Mouse (Mus musculus): ENCODE results near the gene Thnsl1. TPM values are rescaled to one million over a fixed set of nuclear protein-coding genes. Genes with fewer than 3 reads are reported as not detected.
A peak's percentile ranks its signal among the peaks of the same experiment; 100 is the strongest.

Gene Thnsl1
- 20.3 and 22.2 TPM in 2 replicates for polyA plus RNA-seq (2016; fragmentation: Nextera tagmentation; extraction: Ambion mirVana)

DNA sequence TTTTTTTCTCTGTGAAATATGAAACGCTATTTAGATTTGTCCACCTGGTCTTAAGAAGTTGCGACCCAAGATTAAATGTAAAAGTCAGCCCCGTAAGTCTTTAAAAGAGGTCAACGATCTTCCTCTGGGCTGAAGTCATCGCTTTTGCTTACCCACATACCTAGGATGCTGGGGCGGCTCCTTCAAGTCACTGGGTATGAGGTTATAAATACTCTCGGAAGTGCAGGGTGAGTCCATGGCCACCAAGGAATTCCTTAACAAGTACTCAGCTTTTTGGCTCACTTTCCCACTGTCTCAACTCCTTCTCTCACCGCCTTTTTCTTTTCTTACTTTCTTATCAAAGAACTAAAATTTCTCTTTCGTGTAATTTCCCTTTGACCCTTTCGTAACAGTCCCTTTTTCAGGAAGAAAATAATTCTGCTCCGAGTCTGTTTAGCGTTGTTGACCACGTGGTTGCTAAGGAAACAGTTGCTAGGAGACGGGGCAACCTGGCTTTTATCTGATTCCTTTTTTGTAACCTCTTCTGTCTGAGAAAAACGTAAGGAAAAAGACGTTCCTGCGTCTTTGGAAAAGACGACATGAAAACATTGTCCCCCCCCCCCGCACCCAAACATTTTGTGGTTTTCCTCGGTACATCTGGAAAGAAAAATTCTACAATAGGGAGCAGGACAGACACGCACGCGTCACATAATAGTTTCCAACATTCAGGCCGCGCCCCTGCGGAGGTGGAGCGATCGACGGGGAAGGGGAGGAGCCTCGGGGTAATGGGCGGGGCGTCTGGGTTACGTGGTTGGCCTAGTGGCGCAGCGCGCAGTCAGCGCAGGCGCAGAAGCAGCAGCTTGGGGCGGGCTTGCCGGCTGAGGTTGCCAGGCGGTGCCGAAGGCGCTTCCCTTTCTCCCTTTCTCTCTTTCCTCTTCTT lies at the start of gene Thnsl1, which contains the start of gene Enkur:
Gene Thnsl1, plus strand, starts transcription at position 813 of the 919 bp plus-strand sequence.
Gene Enkur, minus strand, starts transcription at position 454 of the 919 bp plus-strand sequence.
- Histone ChIP-seq H3K4me3 (replicated peaks) (peak within 1 kb of the TSS; percentile 64), H3K27ac (peak within 1 kb of the TSS; percentile 84), H3K4me1 (peaks cover 18% of the 10 kb centered on the region), H3K27me3 (no peaks in the 10 kb centered on the region), H3K9ac (peak within 1 kb of the TSS; percentile 77), H3K4me2 (peak within 1 kb of the TSS; percentile 74), H3K36me3 (replicated peaks) (no peaks in the 10 kb centered on the region), H3K9me3 (no peaks in the 10 kb centered on the region)
- 4% methylated on average over 42 of the region's 43 CpGs for WGBS
- ATAC-seq (ENCODE audit: low FRiP score): peak; percentile 99

DNA sequence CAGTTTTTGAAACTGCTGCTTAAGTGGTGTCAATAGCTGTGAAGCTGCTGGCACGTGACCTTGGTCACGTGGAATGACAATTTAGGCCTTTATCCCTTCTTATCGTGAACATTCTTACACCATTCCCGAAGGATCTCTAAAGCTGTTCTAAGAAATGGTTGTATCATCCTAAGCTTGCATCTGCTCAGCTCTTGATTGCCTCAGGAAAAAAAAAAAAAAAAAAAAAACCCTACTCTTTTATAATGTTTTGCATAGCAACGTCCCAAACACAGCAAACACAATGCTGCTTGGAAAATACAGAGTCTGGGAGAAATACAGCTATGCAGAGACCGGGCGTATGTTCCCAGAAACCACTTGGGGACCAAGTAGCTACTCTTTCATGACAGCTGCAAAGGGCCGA lies 41.2 kb upstream of the Thnsl1 start:
- Histone ChIP-seq H3K4me2 (no peak overlapping the region), H3K27me3 (no peaks in the 10 kb centered on the region), H3K9me3 (no peaks in the 10 kb centered on the region), H3K9ac (no peak overlapping the region), H3K36me3 (replicated peaks) (no peaks in the 10 kb centered on the region), H3K4me1 (no peaks in the 10 kb centered on the region), H3K4me3 (replicated peaks) (no peak overlapping the region), H3K27ac (no peak overlapping the region)
- ATAC-seq (ENCODE audit: low FRiP score): no peak
- 74% methylated on average over 8 of the region's 8 CpGs for WGBS

DNA sequence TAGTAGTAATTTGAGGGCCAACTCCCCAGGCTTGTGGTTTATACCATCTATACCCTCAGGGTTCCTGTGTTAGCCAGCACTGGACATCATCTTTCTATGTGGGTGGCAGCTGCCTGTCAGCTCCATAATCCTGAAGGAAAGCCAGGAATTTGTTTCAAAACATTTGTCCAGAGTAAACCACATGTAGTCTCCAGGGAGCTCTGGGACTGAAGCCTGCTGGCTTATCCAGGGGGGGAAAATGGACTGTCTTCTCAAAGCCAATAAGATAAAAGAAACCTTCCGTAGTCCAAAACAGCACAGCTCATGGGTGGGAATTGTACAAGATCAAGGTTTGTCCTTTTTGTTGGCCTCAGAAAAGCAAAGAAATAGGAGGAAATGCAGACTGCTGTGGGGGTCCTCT lies 37.6 kb upstream of the Thnsl1 start:
- WGBS: 78% methylated on average over 1 of the region's 1 CpGs
- Histone ChIP-seq H3K9me3 (no peaks in the 10 kb centered on the region), H3K4me1 (no peaks in the 10 kb centered on the region), H3K4me2 (no peak overlapping the region), H3K27me3 (no peaks in the 10 kb centered on the region), H3K9ac (no peak overlapping the region), H3K4me3 (replicated peaks) (no peak overlapping the region), H3K27ac (no peak overlapping the region), H3K36me3 (replicated peaks) (no peaks in the 10 kb centered on the region)
- no peak for ATAC-seq (ENCODE audit: low FRiP score)

DNA sequence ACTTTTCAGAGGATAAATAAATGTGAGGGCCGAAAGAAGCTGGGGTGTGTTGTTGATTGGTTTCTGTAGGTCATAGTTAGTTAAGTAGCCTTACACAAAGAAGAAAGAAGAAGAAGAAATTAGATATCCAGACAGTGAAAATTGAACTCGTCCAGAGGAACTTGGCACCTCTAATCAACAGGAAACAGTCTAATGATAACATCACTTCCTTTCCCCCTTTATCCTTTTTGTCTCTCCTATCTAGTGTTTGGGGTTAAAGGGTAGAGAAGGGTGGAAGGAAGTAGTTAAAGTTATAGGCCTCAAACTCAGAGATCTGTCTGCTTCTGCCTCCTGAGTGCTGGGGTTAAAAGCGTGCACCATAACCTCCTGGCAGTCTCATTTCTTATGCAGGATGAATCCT lies 32.7 kb upstream of the Thnsl1 start:
- Histone ChIP-seq H3K27ac (no peak overlapping the region), H3K4me3 (replicated peaks) (no peak overlapping the region), H3K9ac (no peak overlapping the region), H3K4me1 (no peaks in the 10 kb centered on the region), H3K4me2 (no peak overlapping the region), H3K36me3 (replicated peaks) (no peaks in the 10 kb centered on the region), H3K9me3 (no peaks in the 10 kb centered on the region), H3K27me3 (no peaks in the 10 kb centered on the region)
- ATAC-seq (ENCODE audit: low FRiP score): no peak
- WGBS: 92% methylated on average over 3 of the region's 3 CpGs

DNA sequence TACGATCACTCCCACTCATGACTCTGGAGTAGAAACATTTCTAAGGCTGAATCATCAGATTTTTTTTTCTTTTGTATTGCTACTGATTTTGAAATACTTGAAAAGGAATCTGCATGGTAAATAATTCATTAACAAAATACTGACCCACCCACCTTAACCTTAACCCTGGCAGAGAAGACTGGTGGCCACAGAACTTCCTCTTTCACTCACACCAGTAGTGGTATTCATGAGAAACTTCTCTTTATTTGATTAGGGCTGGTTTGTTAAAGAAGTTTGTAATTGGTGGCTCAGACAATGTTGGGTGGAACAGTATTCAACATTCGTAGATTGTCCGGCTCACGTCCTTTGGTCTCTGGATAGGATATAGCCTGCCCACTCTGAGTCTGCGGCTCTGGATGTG lies 26.4 kb upstream of the Thnsl1 start:
- H3K4me3 ChIP-seq (replicated peaks): no peak overlapping the region
- H3K4me2 ChIP-seq: no peak overlapping the region
- H3K9me3 ChIP-seq: no peaks in the 10 kb centered on the region
- H3K4me1 ChIP-seq: no peaks in the 10 kb centered on the region
- H3K27me3 ChIP-seq: no peaks in the 10 kb centered on the region
- H3K9ac ChIP-seq: no peak overlapping the region
- ATAC-seq (ENCODE audit: low FRiP score): no peak
- 90% methylated on average over 5 of the region's 5 CpGs for WGBS
- H3K36me3 ChIP-seq (replicated peaks): no peaks in the 10 kb centered on the region
- H3K27ac ChIP-seq: no peak overlapping the region

DNA sequence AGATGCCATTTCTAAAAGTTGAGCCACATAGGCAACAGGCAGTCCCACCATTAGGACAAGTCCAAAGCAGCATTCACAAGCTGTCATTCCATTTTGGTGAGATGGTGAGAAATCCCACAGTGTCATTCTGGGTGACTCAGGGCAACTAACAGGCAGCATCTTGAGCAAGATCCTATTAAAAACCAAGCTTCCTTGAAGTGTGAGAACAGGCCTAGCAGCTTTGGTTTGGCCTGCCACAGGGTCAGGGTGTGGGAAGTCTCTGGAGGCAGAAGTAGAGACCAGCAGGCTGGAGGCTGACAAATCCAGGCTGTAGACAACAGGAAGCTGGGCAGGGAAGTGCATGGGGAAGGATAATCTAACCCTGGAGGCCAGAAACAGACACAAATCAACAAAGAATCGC lies 22.7 kb upstream of the Thnsl1 start:
- Histone ChIP-seq H3K4me1 (no peaks in the 10 kb centered on the region), H3K27me3 (no peaks in the 10 kb centered on the region), H3K9ac (no peak overlapping the region), H3K9me3 (no peaks in the 10 kb centered on the region), H3K36me3 (replicated peaks) (no peaks in the 10 kb centered on the region), H3K4me3 (replicated peaks) (no peak overlapping the region), H3K4me2 (no peak overlapping the region), H3K27ac (no peak overlapping the region)
- ATAC-seq (ENCODE audit: low FRiP score): no peak
- 80% methylated on average over 1 of the region's 1 CpGs for WGBS

DNA sequence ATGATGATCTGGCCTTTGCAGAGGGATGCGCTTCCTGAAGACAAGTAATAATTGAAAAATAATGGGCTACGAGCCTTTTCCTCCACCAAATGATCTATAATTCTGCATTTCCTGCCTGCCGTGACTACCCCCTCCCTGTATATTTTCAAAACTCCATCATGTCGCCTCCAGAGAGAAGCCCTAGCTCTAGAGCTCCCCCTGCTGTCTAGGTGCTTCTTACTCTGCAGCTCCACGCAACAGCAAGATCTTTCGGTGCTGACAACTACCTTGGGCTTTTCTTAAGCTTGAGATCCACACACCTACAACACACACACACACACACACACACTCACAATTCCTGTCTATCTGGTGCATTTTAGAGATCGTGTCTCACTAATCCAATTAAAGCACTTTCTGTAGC lies 17.9 kb upstream of the Thnsl1 start:
- Histone ChIP-seq H3K9ac (no peak overlapping the region), H3K9me3 (no peaks in the 10 kb centered on the region), H3K4me2 (no peak overlapping the region), H3K4me1 (no peaks in the 10 kb centered on the region), H3K27me3 (no peaks in the 10 kb centered on the region), H3K27ac (no peak overlapping the region), H3K36me3 (replicated peaks) (no peaks in the 10 kb centered on the region), H3K4me3 (replicated peaks) (no peak overlapping the region)
- ATAC-seq (ENCODE audit: low FRiP score): no peak; the same call in 1 of the 2 replicates
- WGBS: 56% methylated on average over 7 of the region's 7 CpGs

DNA sequence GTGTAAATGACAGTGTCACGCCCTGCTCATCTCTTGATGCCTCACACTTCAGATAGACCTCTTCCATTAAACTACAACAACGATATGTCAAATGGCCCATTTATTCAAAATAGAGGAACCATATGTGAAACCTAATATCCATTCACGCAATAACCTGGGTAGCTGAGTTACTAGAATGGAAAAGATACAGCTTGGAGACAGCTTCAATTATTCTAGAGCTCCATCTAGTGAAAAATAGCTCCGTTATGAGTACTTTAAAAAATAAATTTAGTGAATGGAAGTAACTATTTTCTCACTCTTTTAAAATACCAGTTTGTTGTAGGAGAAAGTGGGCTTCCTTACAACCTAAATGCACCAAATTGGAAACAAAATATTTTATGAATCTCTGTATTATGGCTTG lies 16.9 kb upstream of the Thnsl1 start:
- no peaks in the 10 kb centered on the region for H3K9me3 ChIP-seq
- no peak overlapping the region for H3K4me2 ChIP-seq
- H3K36me3 ChIP-seq (replicated peaks): no peaks in the 10 kb centered on the region
- no peaks in the 10 kb centered on the region for H3K4me1 ChIP-seq
- H3K27ac ChIP-seq: no peak overlapping the region
- 72% methylated on average over 4 of the region's 4 CpGs for WGBS
- H3K4me3 ChIP-seq (replicated peaks): no peak overlapping the region
- no peak overlapping the region for H3K9ac ChIP-seq
- 0 out of 2 replicates have a peak, but pooled peaks have one; percentile 20 for ATAC-seq (ENCODE audit: low FRiP score)
- no peaks in the 10 kb centered on the region for H3K27me3 ChIP-seq

DNA sequence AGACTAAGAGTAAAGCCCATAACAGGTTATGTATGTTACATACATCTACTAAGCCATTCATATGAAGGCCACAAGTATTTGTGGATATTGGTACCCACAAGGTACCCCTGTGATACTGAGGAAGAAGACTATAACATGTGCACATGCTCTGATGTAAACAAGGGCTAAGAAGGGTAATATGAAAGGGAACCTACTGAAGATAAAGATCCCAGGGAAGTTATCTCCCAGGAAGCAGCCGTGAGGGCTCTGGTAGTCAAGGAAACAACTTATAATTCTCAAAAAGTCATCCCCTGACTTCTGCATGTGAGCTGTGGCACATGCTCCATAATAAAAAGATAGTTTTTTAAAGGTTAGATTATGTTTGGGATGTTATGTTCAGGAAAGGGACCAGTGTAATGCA lies 14.3 kb upstream of the Thnsl1 start:
- 81% methylated on average over 1 of the region's 1 CpGs for whole genome bisulfite sequencing

DNA sequence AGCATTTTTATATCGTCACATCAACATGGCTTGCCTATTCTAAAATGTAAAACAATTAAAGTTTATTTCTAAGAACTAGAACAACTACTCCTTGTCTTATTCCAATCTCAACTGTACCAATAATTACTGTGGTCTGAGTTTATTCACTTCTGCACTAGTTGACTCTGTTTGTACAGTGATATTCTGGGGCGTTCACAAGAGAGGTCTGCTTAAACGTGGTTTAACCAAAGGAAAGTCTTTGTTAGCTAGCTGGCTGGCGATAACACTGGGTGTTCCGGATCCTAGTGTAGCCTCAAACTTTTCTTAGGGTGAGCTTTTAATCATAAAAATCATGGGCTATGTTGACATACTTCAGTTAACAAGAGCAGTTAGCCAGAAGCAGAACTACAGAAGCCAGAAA lies 10.3 kb upstream of the Thnsl1 start:
- Histone ChIP-seq H3K4me3 (replicated peaks) (no peak overlapping the region), H3K36me3 (replicated peaks) (no peaks in the 10 kb centered on the region), H3K27ac (no peak overlapping the region), H3K27me3 (no peaks in the 10 kb centered on the region), H3K9me3 (peaks cover 3% of the 10 kb centered on the region; the same call in 1 of the 2 replicates), H3K4me2 (no peak overlapping the region), H3K9ac (no peak overlapping the region), H3K4me1 (no peaks in the 10 kb centered on the region)
- no peak for ATAC-seq (ENCODE audit: low FRiP score)
- WGBS: 90% methylated on average over 5 of the region's 5 CpGs

More for the DNA sequence above, 14.3 kb upstream of the Thnsl1 start:
- no peak overlapping the region for H3K4me2 ChIP-seq
- no peaks in the 10 kb centered on the region for H3K4me1 ChIP-seq
- H3K4me3 ChIP-seq (replicated peaks): no peak overlapping the region
- H3K36me3 ChIP-seq (replicated peaks): no peaks in the 10 kb centered on the region
- no peaks in the 10 kb centered on the region for H3K9me3 ChIP-seq
- no peaks in the 10 kb centered on the region for H3K27me3 ChIP-seq
- no peak for ATAC-seq (ENCODE audit: low FRiP score)
- no peak overlapping the region for H3K27ac ChIP-seq
- no peak overlapping the region for H3K9ac ChIP-seq

DNA sequence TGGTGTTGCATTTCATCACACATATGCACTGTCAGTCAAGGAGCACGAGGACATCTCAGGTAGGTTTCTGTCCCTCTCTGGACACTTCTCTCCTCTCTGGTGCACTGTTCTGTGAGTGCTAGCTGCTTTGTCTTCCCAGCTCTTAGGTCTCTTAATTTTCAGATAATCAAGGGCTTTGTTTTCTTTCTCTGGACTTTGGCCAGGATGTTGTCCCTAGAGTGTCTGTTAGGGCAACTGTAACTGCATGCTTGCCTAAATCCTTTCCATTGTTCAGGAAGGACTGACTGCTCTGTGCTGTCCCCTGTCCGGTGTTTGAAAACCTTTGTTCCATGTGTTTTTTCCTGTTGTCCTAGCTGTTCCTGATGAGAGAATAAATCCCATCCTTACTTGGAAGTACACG lies 6.5 kb upstream of the Thnsl1 start:
- H3K36me3 ChIP-seq (replicated peaks): no peaks in the 10 kb centered on the region
- H3K27me3 ChIP-seq: no peaks in the 10 kb centered on the region
- H3K4me3 ChIP-seq (replicated peaks): no peak overlapping the region
- WGBS: 67% methylated on average over 3 of the region's 3 CpGs
- no peak overlapping the region for H3K27ac ChIP-seq
- H3K9me3 ChIP-seq: peaks cover 3% of the 10 kb centered on the region; the same call in 1 of the 2 replicates
- no peak for ATAC-seq (ENCODE audit: low FRiP score)
- H3K9ac ChIP-seq: no peak overlapping the region
- H3K4me2 ChIP-seq: no peak overlapping the region
- no peaks in the 10 kb centered on the region for H3K4me1 ChIP-seq

DNA sequence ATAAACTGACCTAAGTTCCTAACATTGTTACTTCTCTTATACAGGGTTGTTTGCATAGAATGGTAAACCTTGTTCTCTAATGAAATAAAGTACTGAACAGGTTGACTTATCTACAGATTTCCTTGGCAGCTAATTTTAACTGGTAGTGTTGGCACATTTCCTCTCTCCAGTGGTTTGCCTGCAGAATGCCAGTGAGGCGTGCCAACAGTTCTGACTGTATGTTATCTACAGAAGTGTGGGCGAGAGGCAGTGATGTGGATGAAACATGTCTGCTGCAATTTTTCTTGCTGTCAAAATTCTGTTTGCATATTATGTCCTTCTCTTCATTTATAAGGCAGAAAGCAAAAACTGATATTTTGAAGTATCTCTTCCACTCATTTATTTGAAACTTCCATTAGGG lies 2.8 kb upstream of the Thnsl1 start:
- peaks cover 14% of the 10 kb centered on the region for H3K4me1 ChIP-seq
- no peak overlapping the region for H3K4me2 ChIP-seq
- 94% methylated on average over 2 of the region's 2 CpGs for WGBS
- H3K27me3 ChIP-seq: no peaks in the 10 kb centered on the region
- no peak overlapping the region for H3K4me3 ChIP-seq (replicated peaks)
- no peaks in the 10 kb centered on the region for H3K36me3 ChIP-seq (replicated peaks)
- H3K27ac ChIP-seq: no peak overlapping the region
- H3K9ac ChIP-seq: no peak overlapping the region
- ATAC-seq (ENCODE audit: low FRiP score): no peak
- H3K9me3 ChIP-seq: no peaks in the 10 kb centered on the region

DNA sequence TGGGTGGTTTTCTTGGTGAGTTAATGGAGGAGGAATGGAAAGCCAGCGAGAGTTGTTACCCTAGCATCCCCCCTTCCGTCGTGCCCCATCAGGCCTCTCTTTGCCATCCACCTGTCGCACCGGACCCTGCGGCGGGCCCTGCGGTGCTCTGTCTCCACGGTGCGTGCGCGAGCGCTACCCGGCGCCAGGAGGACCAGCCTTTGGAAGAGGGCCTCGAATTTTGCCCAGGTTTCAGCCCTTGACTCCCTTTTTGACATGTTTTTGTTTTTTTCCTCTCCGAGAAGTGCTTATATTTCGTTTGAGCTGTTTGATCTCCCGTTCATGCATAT lies 271 bp downstream of the Thnsl1 start:
- Histone ChIP-seq H3K27ac (peak overlapping the region; percentile 84), H3K4me2 (peak overlapping the region; percentile 74), H3K4me3 (replicated peaks) (peak overlapping the region; percentile 64), H3K9ac (peak overlapping the region; percentile 77), H3K4me1 (peaks cover 18% of the 10 kb centered on the region), H3K27me3 (no peaks in the 10 kb centered on the region), H3K36me3 (replicated peaks) (no peaks in the 10 kb centered on the region), H3K9me3 (no peaks in the 10 kb centered on the region)
- ATAC-seq (ENCODE audit: low FRiP score): peak; percentile 89
- WGBS: under 1% methylated on average over 19 of the region's 19 CpGs
